Mouse (Mus musculus): ENCODE results near the gene D130043K22Rik.

The D130043K22Rik gene

DNA sequence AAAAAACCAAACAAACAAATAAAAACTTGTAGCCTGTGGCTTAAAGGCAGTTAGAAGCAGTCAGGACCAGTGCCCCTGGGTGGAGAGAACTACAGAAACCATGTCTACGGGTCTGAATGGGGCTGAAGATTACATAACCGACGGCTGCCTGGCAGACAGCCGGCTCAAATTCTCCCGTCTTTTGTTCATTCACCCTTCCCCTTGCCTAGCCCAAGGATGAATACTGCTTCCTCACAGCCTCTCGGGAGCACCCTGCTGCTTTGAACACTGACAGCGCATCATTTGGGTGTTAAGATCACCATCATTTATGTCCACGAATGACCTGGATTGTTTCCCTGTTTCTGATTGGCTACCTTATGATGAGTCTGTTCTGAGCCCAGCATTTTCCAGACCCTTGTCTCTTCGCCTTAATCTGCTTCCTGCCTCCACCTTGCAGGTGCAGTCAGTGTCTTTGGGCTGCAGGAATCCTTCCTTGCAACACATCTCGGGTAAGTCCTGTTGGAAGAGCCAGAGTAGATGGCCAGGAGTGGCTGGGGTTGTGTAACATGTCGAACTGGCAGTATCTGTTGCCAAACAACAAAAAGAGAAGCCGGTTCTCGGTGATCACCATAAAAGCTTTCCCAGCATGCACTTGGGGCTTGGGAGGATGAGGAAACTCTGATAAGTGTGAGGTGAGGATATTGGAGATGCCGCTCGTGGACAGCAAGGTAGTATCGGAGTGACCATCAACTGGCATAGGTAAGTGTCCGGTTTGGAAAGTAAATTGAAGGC lies 97.8 kb downstream of the D130043K22Rik start, which contains the start of gene Gpld1:
Gene Gpld1, plus strand, starts transcription at position 641 of the 771 bp plus-strand sequence.
- no peak for DNase-seq (ENCODE audit: extremely low read depth, insufficient read length, low spot score)

DNA sequence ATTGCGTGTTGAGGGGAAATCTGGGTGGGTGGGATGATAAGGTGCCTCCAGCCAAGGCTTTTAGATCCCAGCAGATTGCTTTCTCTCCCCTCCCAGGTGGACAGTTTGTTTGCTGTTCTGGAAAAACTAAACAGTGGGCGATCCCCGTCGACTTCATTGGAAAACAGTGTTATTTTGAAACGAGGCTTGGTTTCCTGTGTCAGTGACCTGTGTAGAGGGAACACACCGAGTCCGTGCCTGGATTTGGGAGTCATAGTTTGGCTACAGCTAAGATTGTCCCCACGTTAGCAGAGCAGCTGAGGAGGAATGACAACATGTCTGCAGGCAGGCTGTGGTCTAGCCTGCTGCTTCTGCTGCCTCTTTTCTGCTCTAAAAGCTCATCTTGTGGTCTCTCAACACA lies 98.4 kb downstream of the D130043K22Rik start:
- DNase-seq (ENCODE audit: extremely low read depth, insufficient read length, low spot score) = no peak

- no peak for DNase-seq (ENCODE audit: extremely low read depth, insufficient read length, low spot score)
Measured at GRCm38 (mm10) chr13:24945567-24945966, 100.6 kb downstream of the D130043K22Rik start.

- no peak for DNase-seq (ENCODE audit: extremely low read depth, insufficient read length, low spot score)
Measured at GRCm38 (mm10) chr13:24947158-24947557, 102.2 kb downstream of the D130043K22Rik start.

DNA sequence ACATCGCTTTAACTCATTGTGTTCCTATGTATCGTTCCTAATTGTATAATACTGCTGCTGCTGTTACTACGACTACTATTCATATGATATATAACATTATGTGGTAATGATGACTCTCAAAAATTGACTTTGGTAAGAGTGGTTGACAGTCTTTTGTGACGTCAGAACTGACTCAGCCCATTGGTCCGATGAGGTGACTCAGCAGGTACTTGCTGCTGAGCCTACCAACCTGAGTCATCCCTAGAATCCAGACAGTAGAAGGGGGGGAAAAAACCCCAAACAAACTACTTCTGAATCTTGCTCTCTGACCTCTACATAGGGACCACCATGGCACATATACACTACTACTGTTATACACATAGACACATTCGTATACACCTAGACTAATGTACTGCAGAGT lies 103.9 kb downstream of the D130043K22Rik start:
- DNase-seq (ENCODE audit: extremely low read depth, insufficient read length, low spot score) = no peak
